Mouse (Mus musculus) c-Kit-positive CD71-negative TER-119-negative erythroid progenitor cells, embryonic 14.5 days (primary cell): Measurements from ENCODE around the gene Emilin3.
A peak's percentile ranks its signal among the peaks of the same experiment; 100 is the strongest.

Experiments used
- DNase-seq: peaks from one replicate; pipeline ENCODE4 v3.0.0-alpha.2; 2013; ENCODE audit warnings: low read depth

Emilin3 gene

GRCm38 (mm10) chr2:160872890-160873382, 39.2 kb downstream of the Emilin3 start, which contains the start of gene Zhx3:
Zhx3 (minus strand) TSS chr2:160872998.
- peak; percentile 84 for DNase-seq

- peak; percentile 26 for DNase-seq
Measured at GRCm38 (mm10) chr2:160872395-160872794, 39.7 kb downstream of the Emilin3 start.

- DNase-seq = no peak
Measured at GRCm38 (mm10) chr2:160871310-160871709, 40.8 kb downstream of the Emilin3 start.

GRCm38 (mm10) chr2:160869446-160869845, 42.7 kb downstream of the Emilin3 start:
- DNase-seq = no peak

GRCm38 (mm10) chr2:160865266-160865665, 46.9 kb downstream of the Emilin3 start:
- DNase-seq = no peak

- DNase-seq = no peak
Measured at GRCm38 (mm10) chr2:160864112-160864511, 48.0 kb downstream of the Emilin3 start.

GRCm38 (mm10) chr2:160860363-160860762, 51.8 kb downstream of the Emilin3 start:
- no peak for DNase-seq
